Mouse (Mus musculus): ENCODE results near the gene Taco1. TPM values are rescaled to one million over a fixed set of nuclear protein-coding genes. Genes with fewer than 3 reads are reported as not detected.
"Not testable (repeated sequence)": the region's sequence is repeated elsewhere in the genome, so short reads cannot be mapped to it uniquely, and the experiment has no call there.

The Taco1 gene
- total RNA-seq, 2 experiments from 2014 or later, result 8.9 to 11.1 TPM

- no peak for ATAC-seq (replicated peaks; ENCODE audit: poor library complexity, severe bottlenecking)
Measured at GRCm38 (mm10) chr11:106058020-106058419, 7.8 kb upstream of the Taco1 start.

- ATAC-seq (replicated peaks; ENCODE audit: poor library complexity, severe bottlenecking), result no peak
Measured at GRCm38 (mm10) chr11:106060549-106060948, 5.3 kb upstream of the Taco1 start.

DNA sequence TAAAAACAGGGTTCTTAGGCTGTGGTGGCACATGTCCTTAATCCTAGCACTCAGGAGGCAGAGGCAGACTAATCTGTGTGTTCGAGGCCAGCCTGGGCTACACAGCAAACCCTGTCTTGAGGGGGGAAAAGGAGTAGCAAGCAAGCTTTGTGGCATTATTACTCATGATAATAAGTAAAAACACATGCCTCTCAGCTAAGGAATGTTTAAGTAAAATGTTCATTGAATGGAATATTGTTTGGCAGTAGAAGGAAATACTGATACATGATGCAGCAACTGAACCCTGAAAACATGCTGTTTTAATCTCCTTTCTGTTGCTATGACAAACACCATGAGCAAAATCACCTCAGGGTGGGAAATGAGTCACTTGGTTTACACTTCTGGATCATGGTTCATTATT, 4.5 kb upstream of the Taco1 start:
- no peak for ATAC-seq (replicated peaks; ENCODE audit: poor library complexity, severe bottlenecking)

DNA sequence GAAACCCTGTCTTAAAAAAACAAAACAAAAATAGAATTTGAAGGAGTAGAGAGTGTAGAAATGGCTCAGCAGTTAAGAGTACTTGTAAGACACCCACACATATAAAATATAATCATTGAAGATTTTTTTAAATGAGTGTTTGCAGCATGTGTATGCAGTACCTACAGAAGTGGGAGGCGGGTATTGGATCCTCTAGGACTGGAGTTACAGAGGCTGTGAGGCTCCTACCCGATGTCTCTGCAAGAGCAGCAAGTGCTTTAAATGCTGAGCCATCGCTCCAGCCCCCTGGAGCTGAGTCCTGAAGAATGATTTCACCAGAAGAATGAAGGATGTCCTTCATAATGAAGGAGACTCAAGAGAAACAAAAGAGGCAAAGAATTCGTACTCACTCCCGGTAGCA, 2.1 kb upstream of the Taco1 start:
- no peak for ATAC-seq (replicated peaks; ENCODE audit: poor library complexity, severe bottlenecking)

DNA sequence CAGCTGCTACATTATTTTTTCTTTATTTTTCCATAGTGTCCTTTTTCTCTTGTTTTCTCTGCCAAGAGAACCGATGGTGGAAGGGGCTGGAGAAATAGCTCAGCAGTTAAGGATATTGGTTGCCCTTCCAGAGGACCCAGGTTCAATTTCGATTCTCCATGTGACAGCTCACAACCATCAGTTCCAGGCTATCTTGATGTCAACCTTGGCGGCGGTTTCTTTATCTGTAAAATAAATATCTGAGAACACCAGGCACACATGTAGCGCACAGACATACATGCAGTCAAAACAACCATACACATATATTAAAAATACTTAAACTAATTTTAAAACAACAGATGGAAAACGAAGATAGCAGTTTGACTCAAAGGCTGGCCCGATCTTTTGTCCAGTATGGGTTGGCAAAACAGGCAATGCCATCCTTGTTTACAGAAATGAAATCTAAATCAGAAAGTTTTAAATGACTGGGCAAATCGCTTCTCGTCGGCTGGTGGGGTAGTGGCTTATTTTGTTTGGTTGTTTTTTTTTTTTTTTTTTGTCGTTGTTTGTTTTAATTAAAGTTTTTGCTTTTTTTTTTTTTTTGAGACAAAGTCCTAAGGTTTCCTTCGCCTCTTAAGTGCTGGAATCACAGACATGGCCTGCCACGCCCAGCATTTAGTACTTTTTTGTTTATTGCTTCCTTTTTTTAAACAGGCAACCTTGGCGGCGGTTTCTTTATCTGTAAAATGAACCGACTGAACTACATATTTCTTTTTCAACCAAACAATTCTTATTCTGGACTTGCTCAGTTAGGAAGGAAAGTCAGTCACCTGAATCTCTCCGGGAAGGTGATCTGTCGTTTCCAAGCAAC, 563 bp upstream of the Taco1 start:
- 0 out of 2 replicates have a peak, but pooled peaks have one; percentile 10 for ATAC-seq (replicated peaks; ENCODE audit: poor library complexity, severe bottlenecking)

- ATAC-seq (replicated peaks; ENCODE audit: poor library complexity, severe bottlenecking), result not testable (repeated sequence)
Measured at GRCm38 (mm10) chr11:106066616-106067015, 755 bp downstream of the Taco1 start.

- ATAC-seq (replicated peaks; ENCODE audit: poor library complexity, severe bottlenecking), result peak; percentile 60
Measured at GRCm38 (mm10) chr11:106073774-106074173, 7.9 kb downstream of the Taco1 start.

- peak; percentile 97 for ATAC-seq (replicated peaks; ENCODE audit: poor library complexity, severe bottlenecking)
Measured at GRCm38 (mm10) chr11:106076321-106076720, 10.5 kb downstream of the Taco1 start.

DNA sequence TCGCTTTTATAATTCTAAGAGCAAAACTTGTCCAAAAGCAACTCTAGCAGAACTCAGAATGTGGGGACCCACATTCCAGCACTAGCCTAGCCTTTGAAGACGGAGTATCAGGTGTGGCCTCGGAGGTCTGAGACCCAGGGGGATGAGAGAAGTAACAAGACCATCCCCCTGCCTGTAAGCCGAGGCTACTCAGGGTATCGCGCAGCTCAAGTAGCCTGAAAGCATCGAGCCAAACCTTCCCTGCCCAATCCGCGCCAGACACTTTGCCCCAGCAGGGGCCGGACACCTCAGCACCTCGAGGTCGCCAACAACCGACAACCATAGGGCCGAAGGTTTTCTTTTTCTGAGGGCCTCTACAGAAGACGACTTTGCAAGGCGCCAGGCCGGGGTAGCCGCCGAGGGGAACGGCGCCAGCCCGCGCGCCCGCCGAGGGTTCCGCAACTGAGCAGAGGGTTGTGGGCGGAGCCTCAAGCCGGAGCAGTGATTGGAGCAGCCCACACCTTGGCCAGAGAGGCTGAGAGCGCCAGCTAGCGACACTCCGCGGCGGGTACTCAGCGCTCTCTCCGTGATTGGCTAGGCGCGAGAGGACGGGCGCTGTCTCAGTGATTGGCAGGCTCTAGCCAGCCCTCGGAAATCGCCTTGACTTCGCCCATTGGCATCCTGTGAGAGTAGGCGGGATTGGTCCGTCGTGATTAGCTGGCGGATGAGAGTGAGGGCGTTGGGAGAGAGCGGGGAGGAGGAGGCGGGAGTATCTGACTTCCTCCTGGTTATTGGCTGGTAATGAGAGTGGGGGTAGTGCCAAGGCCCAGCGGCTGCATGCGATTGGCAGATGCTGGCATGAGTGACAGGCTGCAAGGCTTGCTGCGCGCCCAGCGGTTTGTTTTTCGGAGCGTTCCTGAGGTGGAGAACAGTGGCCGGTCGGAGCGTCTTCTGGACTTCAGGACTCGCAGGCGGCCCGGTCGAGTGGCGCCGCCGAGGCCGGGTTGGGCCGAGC, 18.1 kb downstream of the Taco1 start, which contains the start of gene Map3k3:
TSS of gene Map3k3 (plus strand) at position 906 of the 994 bp plus-strand sequence.
- ATAC-seq (replicated peaks; ENCODE audit: poor library complexity, severe bottlenecking), result peak; percentile 91

GRCm38 (mm10) chr11:106084911-106085561, 19.2 kb downstream of the Taco1 start:
- ATAC-seq (replicated peaks; ENCODE audit: poor library complexity, severe bottlenecking), result peak; percentile 33

- peak; percentile 50 for ATAC-seq (replicated peaks; ENCODE audit: poor library complexity, severe bottlenecking)
Measured at GRCm38 (mm10) chr11:106098223-106098622, 32.4 kb downstream of the Taco1 start.

DNA sequence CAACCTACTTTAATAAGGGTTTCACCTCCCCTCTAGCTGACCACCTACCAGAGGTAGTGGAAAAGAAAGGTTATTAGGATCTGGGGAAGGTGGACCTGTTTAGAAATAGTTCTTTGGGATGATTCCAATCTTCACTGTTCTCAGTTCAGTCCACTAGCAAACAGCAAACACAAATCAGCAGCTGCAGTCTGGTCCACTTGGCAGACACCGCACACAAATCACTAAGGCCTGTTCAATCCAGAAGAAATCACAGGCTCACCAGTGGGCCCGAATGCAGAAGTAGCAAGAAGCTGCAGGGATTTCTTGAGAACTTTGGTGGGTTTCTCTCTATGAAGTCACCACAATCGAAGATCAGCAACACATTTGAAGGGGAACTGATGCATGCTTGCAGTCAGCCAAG, 37.0 kb downstream of the Taco1 start:
- ATAC-seq (replicated peaks; ENCODE audit: poor library complexity, severe bottlenecking), result no peak

- ATAC-seq (replicated peaks; ENCODE audit: poor library complexity, severe bottlenecking), result peak; percentile 96
Measured at GRCm38 (mm10) chr11:106106047-106106587, 40.3 kb downstream of the Taco1 start.

DNA sequence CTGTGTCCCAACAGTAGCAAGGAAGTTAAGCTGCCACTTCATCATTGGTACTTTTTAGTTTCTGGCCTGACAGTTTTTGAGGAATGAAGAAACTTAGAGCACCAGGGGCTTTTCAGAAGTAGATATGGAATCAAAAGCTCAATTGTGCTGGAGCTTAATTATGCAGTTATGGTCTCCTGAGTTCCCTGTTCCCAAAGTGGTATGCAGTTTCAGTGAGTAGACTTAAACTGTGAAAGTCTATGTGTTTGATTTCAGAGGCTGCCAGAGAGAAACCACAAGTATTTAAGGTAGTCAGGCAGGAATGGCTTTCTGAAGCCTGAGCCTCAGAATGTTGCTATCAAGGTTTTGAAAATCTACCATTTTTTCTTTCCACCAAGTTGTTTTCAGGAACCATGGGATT, 45.8 kb downstream of the Taco1 start:
- ATAC-seq (replicated peaks; ENCODE audit: poor library complexity, severe bottlenecking), result no peak

DNA sequence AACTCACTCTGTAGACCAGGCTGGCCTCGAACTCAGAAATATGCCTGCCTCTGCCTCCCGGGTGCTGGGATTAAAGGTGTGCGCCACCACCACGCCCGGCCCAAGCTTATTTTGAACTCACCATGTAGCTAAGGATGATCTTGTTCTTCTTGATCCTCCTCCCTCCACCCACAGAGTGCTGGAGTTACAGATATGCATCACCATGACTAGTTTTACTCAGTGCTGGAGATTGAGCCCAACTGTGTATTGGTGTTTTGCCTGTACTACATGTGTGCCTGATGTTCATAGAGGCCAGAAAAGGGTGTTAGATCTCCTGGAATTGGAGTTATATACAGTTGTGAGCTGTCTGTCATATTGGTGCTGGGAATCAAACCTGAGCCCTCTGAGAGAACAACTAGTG, 56.4 kb downstream of the Taco1 start:
- ATAC-seq (replicated peaks; ENCODE audit: poor library complexity, severe bottlenecking), result peak; percentile 14; the same call in 1 of the 2 replicates

GRCm38 (mm10) chr11:106122736-106123135, 56.9 kb downstream of the Taco1 start:
- peak; percentile 98 for ATAC-seq (replicated peaks; ENCODE audit: poor library complexity, severe bottlenecking)
